Mouse (Mus musculus) cerebellum, adult 2 months (tissue): ENCODE results near the gene Zfp609. TPM values are rescaled to one million over a fixed set of nuclear protein-coding genes. Genes with fewer than 3 reads are reported as not detected.

Experiments
- DNase-seq, 2 experiments: peaks; one replicate each; pipeline ENCODE4 v3.0.0; 2021
- H3K27ac ChIP-seq: fragments of 200-500 bp; 2 replicates; pipeline ENCODE4 v1.5.1; 2012; ENCODE audit warnings: low read length, control low read depth, inconsistent platforms; ENCODE audit not compliant: insufficient read depth
- H3K27me3 ChIP-seq: fragments of 200-500 bp; 2 replicates; pipeline ENCODE4 v1.6.1; 2012; ENCODE audit warnings: inconsistent platforms, mild to moderate bottlenecking, low read length, moderate library complexity; ENCODE audit not compliant: control insufficient read depth, insufficient read depth
- H3K4me1 ChIP-seq: fragments of 200-500 bp; 2 replicates; pipeline ENCODE4 v1.6.1; 2011; ENCODE audit warnings: low read length; ENCODE audit not compliant: control insufficient read depth, insufficient read depth
- H3K4me3 ChIP-seq: fragments of 200-500 bp; replicated peaks from 2 replicates; pipeline ENCODE3; 2011; ENCODE audit warnings: mild to moderate bottlenecking, low read depth, low read length, control low read depth; ENCODE audit not compliant: insufficient read depth
- CTCF ChIP-seq: fragments of 200-500 bp; IDR thresholded peaks from 2 replicates; pipeline ENCODE4 v1.5.1; 2011; ENCODE audit warnings: low read depth, mild to moderate bottlenecking, control low read depth, low read length, moderate library complexity, borderline replicate concordance; ENCODE audit not compliant: insufficient read depth
- POLR2A ChIP-seq: fragments of 200-500 bp; IDR thresholded peaks from 2 replicates; pipeline ENCODE4 v1.6.1; 2011; ENCODE audit warnings: low read length, control low read depth, borderline replicate concordance; ENCODE audit not compliant: insufficient read depth
- WGBS: fragments of 180-500 bp; shearing (Covaris S2); methylation state at CpG from one replicate; pipeline ENCODE4 v1.1.7; 2018; 5-methylcytosine and 5-hydroxymethylcytosine counted together
- polyA plus RNA-seq: library from polyadenylated mRNA; depleted of rRNA; stranded (reverse); fragments of >200 nt; gene quantifications from 2 replicates; pipeline ENCODE4 v1.2.3, GENCODE M21; 2012

Zfp609 gene
- polyA plus RNA-seq, 1 experiment = 19.2 TPM

- DNase-seq = no peak
- TF ChIP-seq CTCF = no peak
- no peak for TF ChIP-seq POLR2A
- Histone ChIP-seq H3K27me3 (no peaks in the 10 kb centered on the region), H3K27ac (peak overlapping the region; percentile 46), H3K4me3 (no peak overlapping the region), H3K4me1 (peaks cover 9% of the 10 kb centered on the region; the same call in 1 of the 2 replicates)
- 37% methylated on average over 4 of the region's 4 CpGs for WGBS
Observed at GRCm38 (mm10) chr9:65725291-65725622, 102.1 kb downstream of the Zfp609 start.

GRCm38 (mm10) chr9:65724471-65725290, 102.7 kb downstream of the Zfp609 start:
- TF ChIP-seq POLR2A = no peak
- no peak for TF ChIP-seq CTCF
- no peaks in the 10 kb centered on the region for H3K27me3 ChIP-seq
- H3K4me1 ChIP-seq = peaks cover 9% of the 10 kb centered on the region; the same call in 1 of the 2 replicates
- no peak overlapping the region for H3K4me3 ChIP-seq
- WGBS = 27% methylated on average over 8 of the region's 8 CpGs
- peak overlapping the region; percentile 46 for H3K27ac ChIP-seq
- peak; percentile 52 to 71 for DNase-seq

GRCm38 (mm10) chr9:65721161-65721566, 106.2 kb downstream of the Zfp609 start:
- H3K27ac ChIP-seq = no peak overlapping the region
- no peak for DNase-seq
- no peak for TF ChIP-seq POLR2A
- TF ChIP-seq CTCF = no peak
- WGBS = 45% methylated on average over 10 of the region's 10 CpGs
- H3K4me1 ChIP-seq = peaks cover 9% of the 10 kb centered on the region; the same call in 1 of the 2 replicates
- no peaks in the 10 kb centered on the region for H3K27me3 ChIP-seq
- no peak overlapping the region for H3K4me3 ChIP-seq

GRCm38 (mm10) chr9:65718195-65718594, 109.2 kb downstream of the Zfp609 start:
- no peak for DNase-seq
- WGBS = 84% methylated on average over 5 of the region's 5 CpGs
- Histone ChIP-seq H3K27ac (no peak overlapping the region), H3K4me3 (no peak overlapping the region), H3K4me1 (peaks cover 6% of the 10 kb centered on the region), H3K27me3 (no peaks in the 10 kb centered on the region)
- TF ChIP-seq POLR2A = no peak
- no peak for TF ChIP-seq CTCF

DNA sequence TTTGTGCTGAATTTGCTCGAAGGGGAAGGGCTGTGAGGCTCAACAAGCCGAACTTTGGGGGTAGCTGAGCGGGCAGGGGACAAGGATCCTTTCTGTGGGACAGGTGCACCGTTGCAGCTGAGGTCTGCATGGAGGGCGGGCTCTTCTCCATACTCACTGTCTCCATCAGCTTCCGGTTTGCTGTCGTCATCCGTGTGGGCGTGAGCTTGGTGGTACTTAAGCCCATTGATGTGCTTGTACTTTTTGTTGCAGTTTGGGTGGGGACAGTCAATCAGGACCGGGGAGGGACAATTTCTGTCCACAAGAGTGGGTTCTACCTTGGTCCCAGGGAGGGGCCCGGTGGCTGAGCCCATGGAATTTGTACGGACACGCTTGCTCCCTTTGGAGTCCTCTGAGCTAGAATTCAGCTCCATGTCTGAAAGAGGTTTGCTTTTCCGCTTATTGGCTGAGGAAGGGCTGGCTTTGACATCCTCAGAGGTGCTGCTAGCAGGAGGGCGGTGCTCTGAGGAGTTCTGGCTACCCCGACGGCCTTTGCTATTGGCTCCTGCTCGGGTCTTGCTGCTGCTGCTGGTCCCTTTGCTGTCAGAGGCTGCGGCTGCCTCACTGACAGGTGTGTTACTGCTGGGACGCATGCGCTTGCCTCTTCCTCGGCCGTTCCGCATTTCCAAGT, 123.3 kb downstream of the Zfp609 start:
- no peaks in the 10 kb centered on the region for H3K27me3 ChIP-seq
- H3K4me3 ChIP-seq = no peak overlapping the region
- DNase-seq = no peak
- WGBS = 88% methylated on average over 24 of the region's 24 CpGs
- H3K27ac ChIP-seq = no peak overlapping the region
- no peak for TF ChIP-seq CTCF
- H3K4me1 ChIP-seq = no peaks in the 10 kb centered on the region

DNA sequence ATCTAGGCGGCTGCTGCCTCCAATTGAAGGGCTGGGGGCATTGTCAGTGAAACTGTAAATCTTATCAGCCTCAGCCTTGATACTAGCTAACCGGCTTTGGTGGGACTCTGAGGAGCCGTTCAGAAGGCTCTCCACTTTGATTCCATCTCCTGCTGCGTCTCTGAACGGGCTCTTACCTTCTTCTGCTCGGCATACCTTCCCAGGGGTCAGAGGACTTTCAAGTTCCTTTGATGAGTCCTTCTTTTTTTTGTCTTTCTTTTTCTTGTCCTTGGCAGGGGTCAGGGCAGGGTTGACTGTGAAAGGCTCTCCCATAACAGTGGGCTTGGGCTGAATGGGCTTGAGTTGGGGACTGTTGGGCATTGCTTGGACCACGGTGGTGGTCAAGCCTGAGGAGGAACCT, 124.1 kb downstream of the Zfp609 start:
- WGBS = 89% methylated on average over 7 of the region's 7 CpGs
- Histone ChIP-seq H3K27ac (no peak overlapping the region), H3K4me1 (no peaks in the 10 kb centered on the region), H3K4me3 (no peak overlapping the region), H3K27me3 (no peaks in the 10 kb centered on the region)
- no peak for DNase-seq
- TF ChIP-seq CTCF (no peak), POLR2A (no peak)

DNA sequence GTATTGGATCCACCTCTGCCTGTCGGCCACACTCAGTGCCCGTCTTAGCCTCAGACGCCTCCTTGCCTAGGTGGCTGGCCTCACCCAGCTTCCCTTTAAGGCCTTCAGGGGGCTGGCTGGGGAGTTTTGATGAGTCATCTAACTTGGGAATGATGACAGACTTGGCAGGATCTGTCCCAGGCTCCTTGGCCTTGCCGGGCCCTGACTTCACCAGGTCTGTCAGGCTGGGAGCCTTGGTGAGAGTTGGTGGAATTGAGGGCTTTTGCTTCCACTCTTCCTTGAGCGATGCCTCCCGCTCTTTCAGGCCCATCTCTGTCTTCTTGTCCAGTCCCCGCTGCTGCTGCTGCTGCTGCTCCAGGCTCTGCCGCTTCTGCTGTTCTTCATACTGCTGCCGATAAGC, 125.1 kb downstream of the Zfp609 start:
- no peak for DNase-seq
- WGBS = 78% methylated on average over 9 of the region's 9 CpGs
- no peaks in the 10 kb centered on the region; the same call in 1 of the 2 replicates for H3K4me1 ChIP-seq
- H3K27me3 ChIP-seq = no peaks in the 10 kb centered on the region
- H3K27ac ChIP-seq = no peak overlapping the region
- H3K4me3 ChIP-seq = no peak overlapping the region
- TF ChIP-seq POLR2A (no peak), CTCF (no peak)

DNA sequence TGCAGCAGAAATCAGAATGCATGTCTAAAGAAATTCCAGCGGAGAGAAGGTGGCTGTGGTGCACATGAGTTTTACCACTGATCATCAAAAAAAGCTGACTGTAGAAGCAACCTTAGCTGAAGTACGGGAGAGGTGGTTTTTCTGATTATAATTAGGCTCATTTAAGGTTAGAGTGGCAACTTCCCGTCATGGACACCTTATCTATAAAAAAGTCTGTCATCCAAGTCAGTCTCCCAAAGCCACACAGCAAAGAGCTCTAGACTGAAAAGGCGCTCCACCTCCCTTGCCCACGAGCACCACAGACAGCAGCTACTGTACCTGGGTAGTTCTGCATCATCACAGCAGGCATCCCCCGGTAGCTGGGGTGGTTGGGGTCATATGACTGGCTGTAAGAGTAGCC, 126.9 kb downstream of the Zfp609 start:
- Histone ChIP-seq H3K4me1 (peaks cover under 1% of the 10 kb centered on the region), H3K27ac (no peak overlapping the region), H3K4me3 (no peak overlapping the region), H3K27me3 (no peaks in the 10 kb centered on the region)
- WGBS = 87% methylated on average over 6 of the region's 6 CpGs
- DNase-seq = no peak
- TF ChIP-seq POLR2A (no peak), CTCF (no peak)
